Mouse (Mus musculus) embryo, embryonic 9.5 days (tissue): ENCODE data around the gene Zfp101.

Source experiments
- DNase-seq: peaks from one replicate; pipeline ENCODE4 v3.0.0-alpha.2; 2017; ENCODE audit errors: extremely low spot score

The Zfp101 gene

DNA sequence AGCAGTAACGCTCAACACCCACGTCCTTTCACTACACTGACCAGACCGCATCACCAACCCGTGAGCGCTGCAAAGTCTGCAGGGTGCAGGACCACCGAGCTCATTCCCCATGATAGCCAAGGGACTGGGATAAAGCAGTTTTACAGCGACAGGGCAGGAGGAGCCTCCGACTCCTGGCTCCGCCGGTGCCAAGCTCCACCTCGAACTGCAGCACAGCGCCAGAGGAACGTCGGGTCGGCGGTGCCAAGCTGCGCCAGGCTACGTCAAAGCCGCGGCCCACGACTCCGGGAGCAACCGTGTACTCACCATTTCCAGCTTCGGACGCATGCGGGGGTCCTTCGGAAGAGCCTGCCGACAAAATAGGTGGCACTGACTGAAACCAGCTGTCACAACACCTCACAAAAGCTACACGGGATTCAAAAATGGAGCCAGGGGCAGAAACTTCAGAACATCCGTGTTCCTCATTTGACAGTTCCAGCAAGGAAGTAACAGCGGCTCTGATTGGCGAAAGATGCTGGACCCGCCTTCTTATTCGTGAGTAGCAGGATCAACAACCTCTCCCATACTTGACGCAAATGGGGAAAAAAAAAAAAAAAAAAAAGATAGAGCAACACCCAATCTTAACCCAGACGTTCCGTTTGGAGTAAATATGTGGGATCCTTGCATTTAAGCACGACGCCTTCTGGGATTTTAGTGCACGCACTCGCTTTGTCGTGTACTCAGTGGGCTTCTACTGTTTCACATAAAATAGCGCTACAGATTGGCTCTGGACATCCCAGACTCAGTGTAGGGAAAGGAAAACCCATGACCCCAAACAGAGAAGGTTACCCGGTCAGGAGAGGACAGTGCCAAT, at the start of gene Zfp101:
Gene Zfp101, minus strand, starts transcription at position 460 of the 853 bp plus-strand sequence.
- peak; percentile 89 for DNase-seq

DNA sequence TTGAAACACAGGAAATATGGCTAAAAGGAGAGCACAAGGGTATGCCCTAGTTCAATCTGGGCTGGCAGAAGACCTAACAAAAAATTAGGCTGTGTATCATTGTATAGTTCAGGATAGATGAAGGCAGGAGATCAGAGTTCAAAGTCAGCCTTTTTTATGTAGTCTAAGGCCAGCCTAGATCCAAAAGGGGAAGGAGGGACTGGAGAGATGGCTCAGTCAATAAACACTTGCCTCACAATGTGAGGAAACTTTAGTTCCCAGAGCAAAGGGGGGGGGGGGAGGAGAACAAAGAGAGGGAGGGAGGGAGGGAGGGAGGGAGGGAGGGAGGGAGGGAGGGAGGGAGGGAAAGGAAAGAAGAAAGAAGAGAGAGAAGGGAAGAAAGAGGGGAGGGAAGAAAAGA, 46.7 kb upstream of the Zfp101 start:
- no peak for DNase-seq

DNA sequence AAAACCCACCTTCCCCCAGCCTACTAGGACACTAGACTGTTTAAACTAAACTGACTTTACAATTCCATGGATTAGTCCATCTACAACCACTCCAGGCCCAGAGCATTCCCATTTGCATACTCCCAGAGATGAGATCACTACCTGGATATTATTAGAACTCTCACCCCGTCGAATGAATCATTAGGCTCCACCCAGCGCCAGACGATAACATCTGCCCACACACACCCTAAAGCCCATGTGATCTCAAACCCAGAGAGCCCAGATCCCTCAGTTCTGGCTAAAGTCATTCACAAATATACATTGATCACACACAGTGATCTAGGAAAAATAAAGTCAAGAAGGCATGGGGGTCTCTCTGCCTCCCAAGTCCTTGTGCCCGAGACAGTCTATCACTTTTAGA, 45.5 kb upstream of the Zfp101 start:
- DNase-seq: no peak

DNA sequence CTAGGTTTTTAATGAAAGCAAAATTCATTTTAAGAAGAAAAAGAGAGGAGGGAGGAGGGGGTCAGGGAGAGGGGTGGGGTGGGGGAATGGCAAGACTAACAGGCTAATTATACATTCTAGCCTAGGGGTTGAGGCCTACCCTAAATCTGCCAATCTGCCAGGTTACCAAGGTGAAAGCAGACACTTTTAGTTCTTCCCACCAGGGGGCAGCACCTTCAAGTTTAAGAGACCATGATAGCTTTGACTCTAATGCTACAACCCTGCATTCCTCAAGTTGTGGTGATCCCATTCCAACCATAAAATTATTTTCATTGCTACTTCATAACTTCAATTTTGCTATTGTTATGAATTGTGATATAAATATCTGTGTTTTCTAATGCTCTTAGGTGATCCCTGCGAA, 44.7 kb upstream of the Zfp101 start:
- peak; percentile 61 for DNase-seq

DNA sequence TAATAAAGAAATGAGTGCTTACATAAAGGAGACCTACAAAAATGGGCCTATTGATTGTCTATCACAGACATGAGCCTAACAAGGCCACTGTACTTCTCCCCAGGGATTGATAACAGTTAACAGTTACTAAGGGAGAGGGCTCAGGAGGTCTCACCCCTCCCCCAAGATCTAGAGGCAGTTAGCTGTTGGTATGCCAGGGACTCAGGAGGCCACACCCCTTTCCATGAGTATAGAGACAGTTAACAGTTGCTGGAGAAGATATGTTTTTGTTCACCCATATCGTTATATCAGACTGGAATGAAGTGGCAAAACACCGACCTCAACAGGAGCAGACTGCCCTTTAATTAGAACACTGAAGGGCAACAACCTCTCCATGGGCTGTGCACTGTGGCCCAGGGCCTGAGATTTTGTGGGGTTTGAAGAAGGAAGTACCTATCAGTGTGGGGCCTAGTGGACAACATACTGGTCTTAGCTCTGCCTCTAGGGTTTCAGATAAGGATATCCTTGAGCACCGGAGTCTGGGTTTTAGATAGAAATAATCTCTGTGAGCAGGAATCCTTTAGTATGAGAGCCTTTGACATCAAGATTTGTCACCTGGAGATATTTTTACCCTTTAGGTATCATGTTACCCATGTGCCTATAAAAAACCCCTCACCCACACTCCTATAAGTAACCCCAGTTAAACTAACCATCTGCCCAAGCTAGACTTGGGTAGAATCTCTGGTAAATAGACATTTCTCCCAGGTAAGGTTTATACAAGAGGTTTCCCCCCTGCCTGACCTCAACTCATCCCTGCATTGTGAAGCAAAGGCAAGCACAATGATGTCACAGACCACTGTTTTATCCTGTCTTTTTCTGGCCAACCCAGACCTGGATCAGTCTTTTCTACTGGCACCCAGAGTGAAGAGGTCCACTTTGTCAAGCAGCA, 37.8 kb upstream of the Zfp101 start, which contains the start of gene Actl9:
Gene Actl9, plus strand, starts transcription at position 878 of the 928 bp plus-strand sequence.
- no peak for DNase-seq

DNA sequence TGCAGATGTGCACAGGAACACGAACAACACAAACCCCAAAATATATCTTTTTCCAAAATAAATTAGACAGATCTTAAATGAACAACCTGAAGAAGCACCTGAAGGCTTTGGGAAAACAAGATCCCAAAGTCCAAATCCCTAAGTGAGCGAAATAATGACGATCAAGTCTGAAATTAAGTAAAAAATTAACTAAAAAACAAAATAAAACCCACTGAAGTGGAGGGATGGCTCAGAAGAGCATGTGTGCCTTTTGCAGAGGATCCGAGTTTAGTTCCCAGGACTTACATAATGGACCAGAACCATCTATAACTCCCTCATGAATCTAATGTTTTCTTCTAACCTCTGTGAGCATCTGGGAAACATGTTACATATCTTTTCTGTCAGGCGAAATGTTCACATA, 2.2 kb downstream of the Zfp101 start:
- no peak for DNase-seq

DNA sequence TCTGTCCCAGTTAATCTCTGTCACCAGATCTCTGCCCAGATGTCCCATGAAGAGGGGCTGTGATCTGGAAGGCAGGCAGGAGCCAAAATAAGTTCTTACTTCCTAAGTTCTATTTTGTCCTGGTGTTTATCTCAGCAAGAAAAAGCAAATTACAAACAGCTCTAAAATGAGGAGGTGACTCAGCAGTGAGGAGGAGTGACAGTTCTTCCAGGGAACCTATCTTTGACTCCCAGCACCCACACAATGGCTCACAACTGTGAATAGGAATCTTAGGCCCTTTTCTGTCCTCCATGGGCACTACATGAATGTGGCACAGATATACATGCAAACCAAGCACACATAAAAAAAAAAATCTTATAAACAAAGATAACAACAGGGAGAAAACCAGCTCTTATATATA, 8.7 kb downstream of the Zfp101 start:
- no peak for DNase-seq

DNA sequence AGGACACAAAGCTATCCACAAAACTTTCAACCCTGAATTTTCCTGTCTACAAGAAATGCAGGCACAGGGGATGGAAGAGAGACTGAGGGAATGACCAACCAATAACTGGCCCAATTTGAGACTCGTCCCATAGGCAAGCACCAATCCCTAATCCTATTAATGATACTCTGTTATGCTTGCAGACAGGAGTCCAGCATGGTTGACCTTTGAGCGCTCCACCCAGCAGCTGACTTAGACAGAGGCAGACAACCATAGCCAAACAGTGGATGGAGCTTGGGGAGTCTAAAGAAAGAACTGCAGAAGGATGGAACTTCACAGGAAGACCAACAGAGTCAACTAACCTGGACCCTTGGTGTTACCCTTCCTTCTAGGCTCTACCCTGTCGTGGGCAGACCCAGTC, 21.6 kb downstream of the Zfp101 start:
- no peak for DNase-seq

DNA sequence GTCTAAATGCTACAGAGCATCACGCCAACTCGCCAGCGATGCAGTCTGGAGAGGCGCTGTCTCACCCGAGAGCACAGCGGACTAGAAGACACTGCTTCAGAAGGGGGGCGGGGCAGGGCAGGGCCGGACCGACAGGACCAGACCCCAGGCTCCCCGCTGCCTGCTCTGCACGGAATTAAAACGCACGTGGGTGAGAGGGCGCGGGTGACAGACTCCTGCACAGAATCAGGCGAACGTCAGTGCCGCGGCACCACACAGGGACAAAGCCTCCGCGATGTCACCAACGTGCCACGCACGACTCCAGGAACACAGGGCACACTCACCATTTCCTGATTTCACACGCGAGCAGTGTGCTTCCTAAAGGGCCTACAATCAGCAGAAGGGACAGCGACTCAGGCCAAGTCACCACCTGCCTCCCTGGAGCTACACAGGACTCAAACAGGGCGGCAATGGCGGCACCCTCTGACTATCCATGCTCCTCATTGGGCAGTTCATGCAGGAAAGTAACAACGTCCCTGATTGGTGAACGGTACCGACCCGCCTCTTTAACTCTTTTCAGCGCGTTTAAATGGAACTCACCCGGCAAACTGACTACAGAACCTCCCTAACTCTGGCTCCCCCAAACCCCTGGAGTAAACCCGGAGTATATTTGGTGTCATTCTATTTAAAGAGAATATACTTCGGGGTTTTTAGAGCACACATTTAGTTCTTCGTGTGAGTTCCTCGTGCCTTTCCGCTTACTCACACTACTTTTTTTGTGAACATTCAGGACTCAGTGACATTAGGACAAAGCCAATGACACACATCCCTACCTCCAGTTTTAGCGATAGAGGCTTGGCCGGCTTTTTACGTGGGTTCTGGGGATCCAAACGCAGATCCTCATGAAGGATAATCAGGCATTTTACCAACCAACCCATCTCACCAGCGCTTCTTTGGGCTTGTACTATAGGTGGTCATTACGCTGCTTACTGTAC, 35.7 kb downstream of the Zfp101 start, which contains the start of gene Zfp81:
Gene Zfp81, minus strand, starts transcription at position 468 of the 974 bp plus-strand sequence.
- peak; percentile 87 for DNase-seq

DNA sequence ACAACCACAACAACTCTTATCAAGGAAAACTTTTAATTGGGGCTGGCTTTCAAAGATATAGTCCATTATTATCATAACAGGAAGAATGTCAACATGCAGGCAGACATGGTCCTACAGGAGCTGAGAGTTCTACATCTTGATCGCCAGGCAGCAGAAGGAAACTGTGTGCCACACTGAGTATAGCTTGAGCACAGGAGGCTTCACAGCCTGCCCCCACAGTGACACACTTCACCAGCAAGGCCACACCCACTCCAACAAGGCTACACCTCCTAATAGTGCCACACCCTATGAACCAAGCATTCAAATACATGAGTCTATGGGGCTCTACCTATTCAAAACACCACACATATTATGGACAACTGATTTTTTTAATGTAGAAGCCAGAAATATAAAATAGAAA, 41.5 kb downstream of the Zfp101 start:
- DNase-seq: no peak
